Mouse (Mus musculus): Measurements from ENCODE around the gene Srp68. TPM values are rescaled to one million over a fixed set of nuclear protein-coding genes. Genes with fewer than 3 reads are reported as not detected.

The Srp68 gene
- total and polyA plus RNA-seq, 3 experiments: 146 to 228 (median 180) TPM

DNA sequence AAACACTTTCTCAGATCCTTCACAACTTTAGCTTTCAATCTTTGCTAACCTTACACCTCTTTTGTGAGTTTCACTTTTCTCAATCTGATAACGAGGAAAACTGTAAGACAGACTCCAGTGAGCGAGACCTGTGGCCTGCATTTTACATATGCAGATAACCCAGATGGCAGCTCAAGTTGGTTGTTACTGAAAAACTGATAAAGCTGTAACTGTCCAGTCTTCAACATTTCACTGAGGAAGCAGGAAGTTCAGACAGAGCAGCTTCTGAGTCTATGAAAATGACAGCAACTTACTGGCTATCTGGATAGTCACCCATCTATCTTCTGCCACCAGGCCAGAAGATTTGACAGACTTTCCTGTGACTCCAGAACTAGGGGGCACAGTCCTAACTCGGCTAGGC lies 35.6 kb upstream of the Srp68 start:
- peaks cover 9 to 16% of the 10 kb centered on the region in 2 experiments for H3K4me1 ChIP-seq (ENCODE audit: control insufficient read depth in 1 of 2, insufficient read depth in 2 of 2, low read length in 2 of 2)
- DNase-seq (ENCODE audit: low read depth, low spot score): peak; percentile 79
- peak overlapping the region; percentile 32 for H3K9ac ChIP-seq (ENCODE audit: control insufficient read depth, low read depth, low read length, poor library complexity, severe bottlenecking)
- peak overlapping the region; percentile 55 for H3K27ac ChIP-seq (ENCODE audit: control insufficient read depth, low read depth, low read length)
- H3K27me3 ChIP-seq (ENCODE audit: control insufficient read depth in 1 of 2, insufficient read depth in 2 of 2, low read length in 2 of 2): no peaks in the 10 kb centered on the region
- no peaks in the 10 kb centered on the region for H3K9me3 ChIP-seq (replicated peaks; ENCODE audit: insufficient read depth, low read length)
- H3K36me3 ChIP-seq (ENCODE audit: control insufficient read depth in 1 of 2, insufficient read depth in 2 of 2, low read length in 2 of 2): peaks cover 0 to 11% of the 10 kb centered on the region in 2 experiments; a peak in 2 of 4 replicates
- H3K79me2 ChIP-seq (ENCODE audit: control insufficient read depth, insufficient read depth, low read length, poor library complexity): peaks cover 3% of the 10 kb centered on the region; the same call in 1 of the 2 replicates
- peak overlapping the region in 1 of 2 experiments; percentile 33; a peak in 2 of 4 replicates for H3K4me3 ChIP-seq (ENCODE audit: control insufficient read depth in 1 of 2, insufficient read depth in 1 of 2, low read depth in 2 of 2, low read length in 2 of 2)
- TF ChIP-seq USF1 (IDR thresholded peaks at IDR 0.05; ENCODE audit: low read depth, low read length) (no peak), ZMIZ1 (IDR thresholded peaks at IDR 0.05; ENCODE audit: low read depth, low read length) (no peak), NRF1 (IDR thresholded peaks at IDR 0.05; ENCODE audit: insufficient read depth, low read depth, low read length, poor library complexity, severe bottlenecking) (no peak), EP300 (IDR thresholded peaks at IDR 0.05; ENCODE audit: low read depth in 1 of 2, low read length in 2 of 2) (peak; percentile 47 to 59; a peak in 3 of 4 replicates), GATA1 (IDR thresholded peaks at IDR 0.05; ENCODE audit: low read depth, low read length) (peak; percentile 48; the same call in 1 of the 2 replicates), TCF12 (IDR thresholded peaks at IDR 0.05; ENCODE audit: low read depth, low read length) (peak; percentile 30; the same call in 1 of the 2 replicates), TBP (IDR thresholded peaks at IDR 0.05; ENCODE audit: low read depth, low read length) (no peak), HCFC1 (IDR thresholded peaks at IDR 0.05; ENCODE audit: low read depth, low read length) (0 out of 2 replicates have a peak, but pooled peaks have one; percentile 14), MAZ (IDR thresholded peaks at IDR 0.05; ENCODE audit: low read depth, low read length) (peak; percentile 34; the same call in 1 of the 2 replicates), SMC3 (IDR thresholded peaks at IDR 0.05; ENCODE audit: low read depth, low read length) (peak; percentile 3; the same call in 1 of the 2 replicates), TAL1 (IDR thresholded peaks at IDR 0.05; ENCODE audit: low read length) (peak; percentile 23; the same call in 1 of the 2 replicates), ZNF384 (IDR thresholded peaks at IDR 0.05; ENCODE audit: low read depth, low read length) (no peak), MXI1 (IDR thresholded peaks at IDR 0.05; ENCODE audit: low read depth, low read length) (no peak), BHLHE40 (IDR thresholded peaks at IDR 0.05; ENCODE audit: borderline replicate concordance, low read depth, low read length) (no peak), CTCF (IDR thresholded peaks at IDR 0.05 in 2 of 3, conservative IDR thresholded peaks at IDR 0.05 in 1 of 3; ENCODE audit: control insufficient read depth in 1 of 3, insufficient read depth in 1 of 3, low read depth in 2 of 3, low read length in 3 of 3, poor library complexity in 1 of 3, severe bottlenecking in 1 of 3) (no peak), SIN3A (IDR thresholded peaks at IDR 0.05; ENCODE audit: low read length) (peak; percentile 70; the same call in 1 of the 2 replicates), JUND (IDR thresholded peaks at IDR 0.05; ENCODE audit: low read depth, low read length) (no peak), RCOR1 (IDR thresholded peaks at IDR 0.05; ENCODE audit: low read depth, low read length) (no peak), RAD21 (IDR thresholded peaks at IDR 0.05; ENCODE audit: low read depth, low read length) (no peak), CHD2 (IDR thresholded peaks at IDR 0.05; ENCODE audit: low read length) (no peak), UBTF (IDR thresholded peaks at IDR 0.05; ENCODE audit: borderline replicate concordance, insufficient read depth, low read depth, low read length) (no peak), MYB (IDR thresholded peaks at IDR 0.05; ENCODE audit: low read depth, low read length) (peak; percentile 59; the same call in 1 of the 2 replicates), NELFE (IDR thresholded peaks at IDR 0.05; ENCODE audit: low read depth, low read length) (no peak), USF2 (IDR thresholded peaks at IDR 0.05; ENCODE audit: borderline replicate concordance in 1 of 2, insufficient read depth in 1 of 2, low read depth in 1 of 2, low read length in 2 of 2) (no peak), ZKSCAN1 (IDR thresholded peaks at IDR 0.05; ENCODE audit: low read depth, low read length) (no peak), MAFK (IDR thresholded peaks at IDR 0.05; ENCODE audit: borderline replicate concordance, low read depth, low read length) (no peak), E2F4 (IDR thresholded peaks at IDR 0.05; ENCODE audit: borderline replicate concordance, low read depth, low read length) (no peak), POLR2AphosphoS5 (IDR thresholded peaks at IDR 0.05; ENCODE audit: borderline replicate concordance, low read depth, low read length) (no peak), POLR2AphosphoS2 (IDR thresholded peaks at IDR 0.05; ENCODE audit: low read length) (no peak), POLR2A (IDR thresholded peaks at IDR 0.05; ENCODE audit: control insufficient read depth in 1 of 2, insufficient read depth in 1 of 2, low read depth in 1 of 2, low read length in 2 of 2, poor library complexity in 1 of 2) (no peak), CHD1 (IDR thresholded peaks at IDR 0.05; ENCODE audit: low read depth, low read length) (no peak), MEF2A (IDR thresholded peaks at IDR 0.05; ENCODE audit: extremely low read depth, insufficient replicate concordance, low read depth, low read length, poor library complexity, severe bottlenecking) (no peak), MYC (IDR thresholded peaks at IDR 0.05; ENCODE audit: low read depth, low read length) (0 out of 2 replicates have a peak, but pooled peaks have one; percentile 21), KAT2A (conservative IDR thresholded peaks at IDR 0.05; ENCODE audit: low read depth, low read length) (peak; percentile 25; the same call in 1 of the 2 replicates), ELF1 (IDR thresholded peaks at IDR 0.05; ENCODE audit: low read depth, low read length) (peak; percentile 77), ZC3H11A (IDR thresholded peaks at IDR 0.05; ENCODE audit: low read depth, low read length) (no peak), GABPA (IDR thresholded peaks at IDR 0.05; ENCODE audit: low read depth, low read length) (no peak)
